Mouse (Mus musculus) kidney, postnatal 14 days (tissue): Measurements from ENCODE around the gene Syne2.

ENCODE experiments used
- DNase-seq: peaks from one replicate; pipeline ENCODE4 v3.0.0; 2022; ENCODE audit warnings: mixed read lengths

Syne2 gene

GRCm38 (mm10) chr12:75833149-75833959, 15.4 kb downstream of the Syne2 start:
- peak; percentile 56 for DNase-seq

GRCm38 (mm10) chr12:75833960-75834729, 16.2 kb downstream of the Syne2 start:
- no peak for DNase-seq

- peak; percentile 72 for DNase-seq
Observed at GRCm38 (mm10) chr12:75836524-75836962, 18.6 kb downstream of the Syne2 start.

- DNase-seq = no peak
Observed at GRCm38 (mm10) chr12:75837462-75837861, 19.5 kb downstream of the Syne2 start.

- DNase-seq = peak; percentile 59
Observed at GRCm38 (mm10) chr12:75839083-75839736, 21.3 kb downstream of the Syne2 start.

GRCm38 (mm10) chr12:75841183-75841582, 23.2 kb downstream of the Syne2 start:
- DNase-seq = no peak

- DNase-seq = no peak
Observed at GRCm38 (mm10) chr12:75844311-75844710, 26.4 kb downstream of the Syne2 start.

GRCm38 (mm10) chr12:75845070-75845469, 27.1 kb downstream of the Syne2 start:
- DNase-seq = no peak

- peak; percentile 90 for DNase-seq
Observed at GRCm38 (mm10) chr12:75846513-75846912, 28.6 kb downstream of the Syne2 start.

- no peak for DNase-seq
Observed at GRCm38 (mm10) chr12:75850205-75850604, 32.3 kb downstream of the Syne2 start.

DNA sequence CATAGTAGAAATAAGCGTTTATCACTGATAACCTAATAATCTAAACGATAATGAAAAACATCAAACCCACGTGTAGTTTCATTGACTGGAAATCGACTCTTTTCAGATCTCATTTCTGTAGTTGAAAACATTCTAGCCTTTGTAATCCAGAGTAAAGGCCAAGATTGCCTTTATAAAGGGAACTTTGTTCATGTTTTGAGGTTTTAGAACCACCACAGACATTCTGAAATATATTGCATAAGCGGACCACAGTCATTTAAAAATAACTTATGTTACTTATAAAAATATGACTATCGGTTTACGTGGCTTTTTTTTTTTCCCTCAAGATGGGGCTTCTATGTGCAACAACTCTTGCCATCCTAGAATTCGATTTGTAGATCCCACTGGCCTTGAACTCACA, 33.5 kb downstream of the Syne2 start:
- no peak for DNase-seq

DNA sequence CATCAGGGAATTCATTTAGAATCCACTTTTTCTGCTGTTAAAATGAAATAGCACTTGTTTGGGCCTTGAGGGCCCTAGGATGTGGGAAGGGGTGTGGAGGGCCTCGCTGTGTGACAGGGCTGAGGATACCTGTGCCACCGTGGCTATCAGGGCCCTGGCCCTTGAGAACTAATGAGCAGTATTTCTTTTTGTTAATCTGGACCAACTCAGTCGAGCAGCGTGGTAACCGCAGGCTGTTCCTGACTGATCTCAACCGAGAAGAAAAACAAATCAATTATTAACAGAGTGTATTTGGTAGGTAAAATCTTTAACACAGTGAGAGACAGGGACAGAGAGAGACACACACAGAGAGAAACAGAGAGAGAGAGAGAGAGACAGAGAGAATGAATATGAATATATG, 34.5 kb downstream of the Syne2 start:
- peak; percentile 68 for DNase-seq

- peak; percentile 85 for DNase-seq
Observed at GRCm38 (mm10) chr12:75853559-75853958, 35.6 kb downstream of the Syne2 start.

DNA sequence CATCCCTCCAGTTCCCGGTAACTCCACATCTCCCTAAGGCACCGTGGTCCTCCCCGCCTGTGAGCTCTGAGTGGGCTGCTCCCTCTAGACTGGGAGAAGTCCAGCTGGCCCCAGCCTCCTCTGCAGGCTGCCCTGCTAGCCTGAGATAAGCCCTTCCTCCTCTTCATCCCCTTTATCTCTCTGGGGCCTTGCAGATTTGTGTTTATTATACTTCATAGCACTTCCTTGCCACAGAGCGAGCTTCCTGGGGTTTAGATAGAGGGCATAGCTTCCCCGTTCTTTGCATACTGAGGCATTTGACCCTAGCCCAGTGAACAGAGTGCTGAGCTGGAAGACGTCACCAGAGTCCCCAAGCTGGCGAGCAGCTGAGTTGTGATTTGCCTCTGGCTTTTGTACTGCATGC, 37.1 kb downstream of the Syne2 start:
- DNase-seq = peak; percentile 60

DNA sequence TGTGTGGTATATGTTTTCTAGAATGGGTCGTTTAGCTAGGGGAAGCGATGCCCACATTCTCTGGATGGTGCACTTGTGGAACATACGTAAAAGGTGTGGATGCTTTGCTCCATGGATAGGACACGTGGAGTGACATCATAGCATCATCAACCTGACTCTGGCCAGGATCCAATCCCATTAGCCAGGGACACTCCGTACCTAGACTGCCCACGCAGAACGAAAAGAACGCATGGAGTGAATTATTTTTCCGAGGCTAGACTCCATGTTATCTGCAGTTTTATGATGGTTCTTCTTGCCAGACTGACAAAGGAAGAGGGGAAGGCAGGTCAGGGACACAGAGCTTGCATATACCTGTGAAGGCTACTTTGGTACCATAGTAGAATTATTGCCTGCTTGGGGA, 37.7 kb downstream of the Syne2 start:
- no peak for DNase-seq

DNA sequence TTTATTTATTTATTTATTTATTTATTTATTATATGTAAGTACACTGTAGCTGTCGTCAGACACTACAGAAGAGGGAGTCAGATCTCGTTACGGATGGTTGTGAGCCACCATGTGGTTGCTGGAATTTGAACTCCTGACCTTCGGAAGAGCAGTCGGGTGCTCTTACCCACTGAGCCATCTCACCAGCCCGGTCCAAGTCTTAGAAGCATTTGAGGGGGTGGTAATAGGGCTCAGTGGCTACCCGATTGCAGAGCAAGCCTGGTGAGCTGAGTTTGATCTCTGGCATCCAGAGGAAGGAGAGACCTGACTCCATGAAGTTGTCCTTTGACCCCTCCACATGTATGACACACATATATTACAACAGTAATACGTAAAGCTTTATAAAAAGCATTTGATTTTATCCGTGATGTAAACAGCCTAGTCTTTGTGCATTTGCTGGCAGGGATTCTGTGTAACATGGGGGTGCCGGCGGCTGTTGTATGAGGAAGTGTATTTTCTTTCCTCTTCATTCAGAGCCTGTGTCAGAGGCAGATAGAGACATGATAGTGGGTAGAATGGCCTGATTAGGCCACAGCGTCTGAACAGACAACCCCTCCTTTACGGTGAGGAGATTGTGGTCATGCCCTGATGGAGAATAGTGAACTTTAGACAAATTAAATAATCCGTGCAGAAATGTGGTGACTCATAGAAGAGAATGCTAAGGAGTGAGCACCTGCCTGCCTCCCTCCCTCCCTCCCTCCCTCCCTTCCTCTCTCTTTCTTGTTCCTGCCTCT, 38.3 kb downstream of the Syne2 start:
- DNase-seq = no peak

DNA sequence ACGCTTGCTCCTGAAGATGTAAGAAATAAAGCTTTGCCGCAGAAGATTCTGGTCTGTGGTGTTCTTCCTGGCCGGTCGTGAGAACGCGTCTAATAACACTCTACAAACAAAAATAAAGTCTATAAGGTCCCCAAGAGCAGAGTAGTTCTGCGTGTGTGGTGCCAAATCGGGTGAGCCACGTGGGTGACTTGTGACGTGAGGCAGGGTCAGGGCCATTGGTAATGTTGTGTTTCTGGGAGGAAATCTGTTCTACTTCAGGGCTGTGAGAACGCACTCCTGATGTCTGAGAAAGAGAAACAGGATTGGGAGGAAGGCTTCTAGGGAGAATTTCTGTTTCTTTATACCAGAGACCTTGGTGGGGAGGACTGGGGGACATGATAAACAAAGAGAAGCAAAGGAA, 42.0 kb downstream of the Syne2 start:
- DNase-seq = no peak

- DNase-seq = no peak
Observed at GRCm38 (mm10) chr12:75860843-75861242, 42.9 kb downstream of the Syne2 start.

DNA sequence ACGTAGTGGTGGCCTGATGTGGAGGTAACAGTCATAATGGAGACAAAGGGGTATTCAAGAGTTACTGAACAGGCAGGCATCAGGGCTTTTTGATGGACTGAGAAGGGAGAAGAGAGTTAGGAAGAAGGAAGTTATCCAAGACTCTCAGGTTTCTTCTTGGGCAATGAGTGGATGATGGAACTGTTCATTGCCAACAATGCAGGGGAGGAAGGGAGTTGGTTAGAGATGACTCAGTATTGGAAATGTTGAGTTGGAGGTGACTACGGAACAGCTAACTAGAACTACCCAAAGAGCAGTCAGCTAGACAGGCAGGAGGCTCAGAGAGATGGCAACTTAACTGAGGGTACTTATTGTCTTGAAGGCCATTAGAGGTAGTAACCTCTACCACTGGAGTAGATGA, 47.2 kb downstream of the Syne2 start:
- no peak for DNase-seq

GRCm38 (mm10) chr12:75866419-75867373, 48.8 kb downstream of the Syne2 start:
- no peak for DNase-seq

GRCm38 (mm10) chr12:75873546-75874235, 55.8 kb downstream of the Syne2 start:
- peak; percentile 59 for DNase-seq
